Mouse (Mus musculus): ENCODE measurements around the gene Gcm2.
A peak's percentile ranks its signal among the peaks of the same experiment; 100 is the strongest.

Gcm2 gene

GRCm38 (mm10) chr13:41110935-41111334, at the start of gene Gcm2:
Gcm2 (minus strand) TSS chr13:41111035.
- DNase-seq = no peak

- DNase-seq = no peak
Measured at GRCm38 (mm10) chr13:41158426-41158825, 47.6 kb upstream of the Gcm2 start.

GRCm38 (mm10) chr13:41153146-41153545, 42.3 kb upstream of the Gcm2 start:
- no peak for DNase-seq

- peak; percentile 61 for DNase-seq
Measured at GRCm38 (mm10) chr13:41146271-41146670, 35.4 kb upstream of the Gcm2 start.

GRCm38 (mm10) chr13:41145433-41145970, 34.7 kb upstream of the Gcm2 start:
- DNase-seq = no peak

- DNase-seq = peak; percentile 51
Measured at GRCm38 (mm10) chr13:41134901-41135300, 24.1 kb upstream of the Gcm2 start.

GRCm38 (mm10) chr13:41129061-41129460, 18.2 kb upstream of the Gcm2 start:
- DNase-seq = peak; percentile 66

GRCm38 (mm10) chr13:41128326-41128725, 17.5 kb upstream of the Gcm2 start:
- DNase-seq = no peak

GRCm38 (mm10) chr13:41123666-41124225, 12.9 kb upstream of the Gcm2 start:
- DNase-seq = no peak

GRCm38 (mm10) chr13:41119152-41119945, 8.5 kb upstream of the Gcm2 start:
- no peak for DNase-seq

- DNase-seq = no peak
Measured at GRCm38 (mm10) chr13:41113940-41114339, 3.1 kb upstream of the Gcm2 start, which contains the start of gene Sycp2l. Sycp2l (plus strand) TSS chr13:41114307.

- DNase-seq = no peak
Measured at GRCm38 (mm10) chr13:41105541-41105940, 5.3 kb downstream of the Gcm2 start.

- DNase-seq = no peak
Measured at GRCm38 (mm10) chr13:41103841-41104525, 6.9 kb downstream of the Gcm2 start.

- DNase-seq = no peak
Measured at GRCm38 (mm10) chr13:41100031-41100430, 10.8 kb downstream of the Gcm2 start.

- no peak for DNase-seq
Measured at GRCm38 (mm10) chr13:41098325-41098724, 12.5 kb downstream of the Gcm2 start.

- no peak for DNase-seq
Measured at GRCm38 (mm10) chr13:41097324-41098058, 13.3 kb downstream of the Gcm2 start.

GRCm38 (mm10) chr13:41094160-41094559, 16.7 kb downstream of the Gcm2 start:
- DNase-seq = no peak

GRCm38 (mm10) chr13:41091271-41091670, 19.6 kb downstream of the Gcm2 start:
- DNase-seq = no peak

GRCm38 (mm10) chr13:41088746-41089145, 22.1 kb downstream of the Gcm2 start:
- no peak for DNase-seq

- DNase-seq = no peak
Measured at GRCm38 (mm10) chr13:41085140-41085539, 25.7 kb downstream of the Gcm2 start.

GRCm38 (mm10) chr13:41084521-41084920, 26.3 kb downstream of the Gcm2 start:
- DNase-seq = no peak

- DNase-seq = no peak
Measured at GRCm38 (mm10) chr13:41080700-41081099, 30.1 kb downstream of the Gcm2 start.

- no peak for DNase-seq
Measured at GRCm38 (mm10) chr13:41079859-41080258, 31.0 kb downstream of the Gcm2 start.
